Comparison of ENCODE assay signal across 27 mouse cellular contexts in genomic region chr10:94167051-94167750, GRCm38 (mm10). TPM values are rescaled to one million over a fixed set of nuclear protein-coding genes. Genes with fewer than 3 reads are reported as not detected.
DNase-seq lines count a peak whose midpoint lies in the region; ATAC-seq and TF ChIP-seq lines count a peak whose summit lies in the region.
"Had no signal": no experiment of that assay in that cellular context is flagged by ENCODE, and none has a peak within 500 bp of the region (broad histone marks: within the 10 kb centered on the region; RNA-seq: fewer than 3 reads in every experiment).

No protein-coding gene starts in this region.

- H3K4me2 ChIP-seq in hindbrain, embryonic 11.5 days (replicated peaks; ENCODE audit: low read depth, low read length), result no peak overlapping the region
- H3K4me2 ChIP-seq in hindbrain, embryonic 16.5 days (ENCODE audit: low read length), result no peak overlapping the region
- H3K4me2 ChIP-seq in midbrain, embryonic 14.5 days (ENCODE audit: low read length), result no peak overlapping the region
- no peak overlapping the region for H3K4me2 ChIP-seq in hindbrain, postnatal 0 days (ENCODE audit: low read depth, low read length)
- H3K4me2 ChIP-seq: forebrain, embryonic 12.5 days; heart, embryonic 15.5 days; kidney, embryonic 15.5 days; liver, embryonic 12.5 days had no signal

- ATAC-seq in hindbrain, embryonic 11.5 days (ENCODE audit: low FRiP score), result peak; percentile 40
- no peak for ATAC-seq in hindbrain, embryonic 16.5 days
- no peak for ATAC-seq in midbrain, embryonic 14.5 days (ENCODE audit: low FRiP score, low TSS enrichment)
- no peak for ATAC-seq in hindbrain, postnatal 0 days
- ATAC-seq: activated CD4-positive, CD25-positive, alpha-beta regulatory T cell, adult 4 months; liver, embryonic 12.5 days; liver, postnatal 0 days had no signal

- no peak for TF ChIP-seq CTCF in hindbrain, postnatal 0 days (IDR thresholded peaks at IDR 0.05; ENCODE audit: low read depth)

- DNase-seq in cerebellum, postnatal 10 days, result peak; percentile 42 to 58
- no peak for DNase-seq in cerebellum, adult 9-10 months
- DNase-seq in hindbrain, embryonic 11.5 days (ENCODE audit: low spot score), result no peak
- DNase-seq in midbrain, embryonic 14.5 days, result peak; percentile 34
- no peak for DNase-seq in midbrain, embryonic 10.5 days (ENCODE audit: low spot score)
- peak; percentile 21 for DNase-seq in hindbrain, postnatal 0 days (ENCODE audit: low spot score)
- DNase-seq in right cerebral cortex, adult 18-20 months, result no peak
- DNase-seq: adrenal gland, adult 2 months; adrenal gland, postnatal 36 days; cerebellum, adult 8-10 months; gastrocnemius, postnatal 10 days; heart, postnatal 4 days; kidney, adult 18-20 months; kidney, postnatal 25 days; liver, postnatal 0 days; lung, postnatal 36 days; thymus, postnatal 14 days had no signal

- H3K4me3 ChIP-seq in hindbrain, embryonic 11.5 days (ENCODE audit: low read depth, low read length), result no peak overlapping the region
- H3K4me3 ChIP-seq in hindbrain, embryonic 16.5 days (ENCODE audit: low read length), result no peak overlapping the region
- no peak overlapping the region for H3K4me3 ChIP-seq in midbrain, embryonic 14.5 days (replicated peaks; ENCODE audit: low read depth, low read length)
- no peak overlapping the region for H3K4me3 ChIP-seq in midbrain, embryonic 10.5 days
- H3K4me3 ChIP-seq in hindbrain, postnatal 0 days (ENCODE audit: low read length), result no peak overlapping the region
- H3K4me3 ChIP-seq: erythroblast, embryonic 14.5 days; forebrain, embryonic 12.5 days; heart, embryonic 15.5 days; kidney, embryonic 15.5 days; left cerebral cortex, adult 2 months; liver, embryonic 12.5 days; megakaryocyte, embryonic 14.5 days had no signal

- WGBS in hindbrain, embryonic 11.5 days, result 72% methylated on average over 11 of the region's 11 CpGs
- WGBS in hindbrain, embryonic 16.5 days, result 51% methylated on average over 11 of the region's 11 CpGs
- WGBS in midbrain, embryonic 14.5 days, result 50% methylated on average over 11 of the region's 11 CpGs
- 93% methylated on average over 11 of the region's 11 CpGs for WGBS in midbrain, embryonic 10.5 days
- WGBS in hindbrain, postnatal 0 days, result 46% methylated on average over 11 of the region's 11 CpGs

- H3K27ac ChIP-seq in hindbrain, embryonic 11.5 days (ENCODE audit: low read depth, low read length), result no peak overlapping the region
- no peak overlapping the region for H3K27ac ChIP-seq in hindbrain, embryonic 16.5 days (ENCODE audit: low read depth, low read length)
- H3K27ac ChIP-seq in midbrain, embryonic 14.5 days (replicated peaks; ENCODE audit: low read depth, low read length), result no peak overlapping the region
- no peak overlapping the region for H3K27ac ChIP-seq in midbrain, embryonic 10.5 days (replicated peaks)
- no peak overlapping the region for H3K27ac ChIP-seq in hindbrain, postnatal 0 days
- H3K27ac ChIP-seq: forebrain, embryonic 12.5 days; heart, embryonic 15.5 days; kidney, embryonic 15.5 days; left cerebral cortex, adult 2 months; liver, embryonic 12.5 days had no signal

- H3K4me1 ChIP-seq in hindbrain, embryonic 11.5 days (replicated peaks; ENCODE audit: control insufficient read depth, insufficient read depth, low read length), result no peaks in the 10 kb centered on the region
- H3K4me1 ChIP-seq in hindbrain, embryonic 16.5 days (ENCODE audit: control insufficient read depth, insufficient read depth, low read depth, low read length), result peaks cover 6% of the 10 kb centered on the region
- H3K4me1 ChIP-seq in midbrain, embryonic 14.5 days (ENCODE audit: control insufficient read depth, insufficient read depth, low read length), result peaks cover 6% of the 10 kb centered on the region; the same call in 1 of the 2 replicates
- peaks cover 12% of the 10 kb centered on the region for H3K4me1 ChIP-seq in midbrain, embryonic 10.5 days
- H3K4me1 ChIP-seq in hindbrain, postnatal 0 days (ENCODE audit: insufficient read depth, low read length), result no peaks in the 10 kb centered on the region
- H3K4me1 ChIP-seq: kidney, embryonic 15.5 days; megakaryocyte, embryonic 14.5 days had no signal

- H3K27me3 ChIP-seq in hindbrain, embryonic 11.5 days (ENCODE audit: control insufficient read depth, insufficient read depth, low read length), result no peaks in the 10 kb centered on the region
- no peaks in the 10 kb centered on the region for H3K27me3 ChIP-seq in hindbrain, embryonic 16.5 days (replicated peaks; ENCODE audit: control insufficient read depth, insufficient read depth, low read length)
- no peaks in the 10 kb centered on the region for H3K27me3 ChIP-seq in midbrain, embryonic 14.5 days (ENCODE audit: control insufficient read depth, insufficient read depth, low read length)
- H3K27me3 ChIP-seq in midbrain, embryonic 10.5 days (ENCODE audit: low read depth, poor library complexity, severe bottlenecking), result no peaks in the 10 kb centered on the region
- H3K27me3 ChIP-seq in hindbrain, postnatal 0 days (ENCODE audit: insufficient read depth, low read length), result no peaks in the 10 kb centered on the region
- H3K27me3 ChIP-seq: CH12.LX; forebrain, embryonic 12.5 days; heart, embryonic 15.5 days; kidney, embryonic 15.5 days; liver, embryonic 12.5 days; megakaryocyte, embryonic 14.5 days had no signal

- H3K9ac ChIP-seq in hindbrain, embryonic 11.5 days (ENCODE audit: low read depth, low read length), result no peak overlapping the region
- no peak overlapping the region for H3K9ac ChIP-seq in hindbrain, embryonic 16.5 days (ENCODE audit: low read depth, low read length)
- H3K9ac ChIP-seq in midbrain, embryonic 14.5 days (replicated peaks; ENCODE audit: low read length), result no peak overlapping the region
- no peak overlapping the region for H3K9ac ChIP-seq in hindbrain, postnatal 0 days (replicated peaks; ENCODE audit: low read length)
- H3K9ac ChIP-seq: forebrain, embryonic 12.5 days; heart, embryonic 15.5 days; kidney, embryonic 15.5 days; liver, embryonic 12.5 days; liver, postnatal 0 days had no signal

- H3K36me3 ChIP-seq in hindbrain, embryonic 11.5 days (ENCODE audit: control insufficient read depth, insufficient read depth, low read length), result peaks cover 10% of the 10 kb centered on the region; the same call in 1 of the 2 replicates
- peaks cover 27% of the 10 kb centered on the region for H3K36me3 ChIP-seq in hindbrain, embryonic 16.5 days (ENCODE audit: control insufficient read depth, insufficient read depth, low read length)
- peaks cover 64% of the 10 kb centered on the region for H3K36me3 ChIP-seq in midbrain, embryonic 14.5 days (ENCODE audit: control insufficient read depth, insufficient read depth, low read length)
- peaks cover 90% of the 10 kb centered on the region for H3K36me3 ChIP-seq in midbrain, embryonic 10.5 days
- H3K36me3 ChIP-seq in hindbrain, postnatal 0 days (ENCODE audit: insufficient read depth, low read length), result peaks cover 39% of the 10 kb centered on the region

- no peaks in the 10 kb centered on the region for H3K9me3 ChIP-seq in hindbrain, embryonic 11.5 days (ENCODE audit: control insufficient read depth, low read length)
- H3K9me3 ChIP-seq in hindbrain, embryonic 16.5 days (ENCODE audit: control insufficient read depth, low read length), result no peaks in the 10 kb centered on the region
- no peaks in the 10 kb centered on the region for H3K9me3 ChIP-seq in midbrain, embryonic 14.5 days (ENCODE audit: control insufficient read depth, low read length)
- peaks cover 8% of the 10 kb centered on the region; the same call in 1 of the 2 replicates for H3K9me3 ChIP-seq in midbrain, embryonic 10.5 days (replicated peaks)
- H3K9me3 ChIP-seq in hindbrain, postnatal 0 days (ENCODE audit: low read length), result peaks cover 4% of the 10 kb centered on the region; the same call in 1 of the 2 replicates
- H3K9me3 ChIP-seq: heart, embryonic 15.5 days; liver, embryonic 12.5 days; megakaryocyte, embryonic 14.5 days had no signal

RNA-seq across cellular contexts. Expression of gene Nr2c1, which starts 19.4 kb away (rescaled TPM):
- polyA plus RNA-seq in hindbrain, embryonic 11.5 days (2014; fragmentation: Nextera tagmentation; extraction: Ambion mirVana), result 12.3 and 14.3 TPM in 2 replicates
- 6.9 and 7.6 TPM in 2 replicates for polyA plus RNA-seq in hindbrain, embryonic 16.5 days (2015; fragmentation: Nextera tagmentation; extraction: Ambion mirVana)
- polyA plus RNA-seq in midbrain, embryonic 14.5 days (2014; fragmentation: Nextera tagmentation; extraction: Ambion mirVana), result 7.3 and 8.6 TPM in 2 replicates
- 12.3 and 12.6 TPM in 2 replicates for polyA plus RNA-seq in midbrain, embryonic 10.5 days (2016; fragmentation: Nextera tagmentation; extraction: Ambion mirVana)
- total RNA-seq in hindbrain, postnatal 0 days (2014; rRNA removed), result 5.2 and 8.5 TPM in 2 replicates
- polyA plus RNA-seq in hindbrain, postnatal 0 days (2015; fragmentation: Nextera tagmentation; extraction: Ambion mirVana), result 3.5 and 3.8 TPM in 2 replicates

RNA-seq across cellular contexts. Expression of gene Ndufa12, which starts 31.3 kb away (rescaled TPM):
- 451 and 474 TPM in 2 replicates for polyA plus RNA-seq in hindbrain, embryonic 11.5 days (2014; fragmentation: Nextera tagmentation; extraction: Ambion mirVana)
- 345 and 380 TPM in 2 replicates for polyA plus RNA-seq in hindbrain, embryonic 16.5 days (2015; fragmentation: Nextera tagmentation; extraction: Ambion mirVana)
- 412 and 492 TPM in 2 replicates for polyA plus RNA-seq in midbrain, embryonic 14.5 days (2014; fragmentation: Nextera tagmentation; extraction: Ambion mirVana)
- 601 and 607 TPM in 2 replicates for polyA plus RNA-seq in midbrain, embryonic 10.5 days (2016; fragmentation: Nextera tagmentation; extraction: Ambion mirVana)
- 203 and 253 TPM in 2 replicates for total RNA-seq in hindbrain, postnatal 0 days (2014; rRNA removed)
- polyA plus RNA-seq in hindbrain, postnatal 0 days (2015; fragmentation: Nextera tagmentation; extraction: Ambion mirVana), result 611 and 624 TPM in 2 replicates

Comparison
In these comparisons a context has a peak if more than half of its experiments do, and no peak if none do; other contexts are left out.
1. DNase-seq: peak in cerebellum, postnatal 10 days (2 of 2), midbrain, embryonic 14.5 days (single experiment) and hindbrain, postnatal 0 days (single experiment); none in cerebellum, adult 9-10 months (single experiment), hindbrain, embryonic 11.5 days (single experiment), midbrain, embryonic 10.5 days (single experiment) and right cerebral cortex, adult 18-20 months (single experiment).